Mouse (Mus musculus) erythroid progenitor cell, adult 5-6 weeks (primary cell): Measurements from ENCODE around the gene Brpf3. TPM values are rescaled to one million over a fixed set of nuclear protein-coding genes. Genes with fewer than 3 reads are reported as not detected.
"Not testable (repeated sequence)": the region's sequence is repeated elsewhere in the genome, so short reads cannot be mapped to it uniquely, and the experiment has no call there.

ENCODE experiments used
- ATAC-seq: replicated peaks from 2 replicates; pipeline ENCODE4 v1.8.0; 2016; ENCODE audit warnings: moderate number of reproducible peaks, mild to moderate bottlenecking, moderate TSS enrichment, inconsistent platforms; ENCODE audit not compliant: poor library complexity, low FRiP score, severe bottlenecking
- total RNA-seq, 2 experiments: library from RNA; stranded (forward) in 1 of 2; stranded (reverse) in 1 of 2; fragments of 150-400 nt in 1 of 2; fragments of 186-747, 209-891 nt in 1 of 2; gene quantifications; 2 replicates each; pipeline versions ENCODE4 v1.2.3 to v1.2.4; 2015 to 2017; ENCODE audit warnings: low replicate concordance in 2 of 2

Gene Brpf3
- total RNA-seq (2015; ENCODE audit: low replicate concordance) (497 and 560 TPM in 2 replicates), total RNA-seq (2017; ENCODE audit: low replicate concordance) (243 and 286 TPM in 2 replicates)

DNA sequence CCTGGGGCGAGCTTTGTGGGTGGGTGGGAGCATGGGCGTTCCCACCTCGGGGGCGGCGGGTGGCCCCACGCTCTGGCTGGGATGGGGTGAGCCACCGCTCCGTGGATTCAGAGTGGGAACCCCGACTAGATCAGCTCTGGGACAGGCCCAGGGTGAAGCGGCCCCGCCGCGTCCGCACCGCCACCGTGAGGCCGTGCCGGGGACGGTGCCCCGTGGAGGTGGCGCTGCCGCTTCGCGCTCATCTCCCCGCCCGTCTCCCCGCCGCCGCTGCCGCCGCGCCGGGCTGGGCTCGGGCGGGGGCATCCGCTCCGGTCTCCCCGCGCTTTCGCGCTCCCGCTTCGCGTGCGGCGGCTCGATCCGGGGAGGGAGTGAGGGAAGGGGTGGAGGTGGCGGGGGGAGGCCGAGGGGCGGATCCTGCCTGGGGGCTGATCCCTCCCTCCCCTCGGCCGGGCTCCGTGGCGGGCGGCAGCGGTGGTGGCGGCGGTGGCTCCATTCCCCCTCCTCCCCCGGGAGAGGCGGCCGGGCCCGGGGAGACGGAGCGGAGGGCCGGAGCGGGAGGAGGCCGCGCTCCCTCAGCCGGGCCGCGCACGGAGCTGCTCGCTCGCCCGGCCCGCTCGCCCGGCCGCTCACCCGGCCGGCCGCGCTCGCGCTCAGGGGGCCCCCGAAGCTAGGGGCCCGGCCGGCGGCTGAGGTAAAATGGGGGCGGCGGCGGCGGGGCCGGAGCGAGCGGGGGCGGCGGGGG is at the start of gene Brpf3:
Gene Brpf3 (plus strand): TSS at position 420 of the 742 bp plus-strand sequence.
- ATAC-seq = peak; percentile 55

GRCm38 (mm10) chr17:28756447-28756846 is 44.4 kb upstream of the Brpf3 start:
- ATAC-seq = no peak

- no peak for ATAC-seq
Observed at GRCm38 (mm10) chr17:28757470-28757869, 43.4 kb upstream of the Brpf3 start.

- ATAC-seq = no peak
Observed at GRCm38 (mm10) chr17:28760736-28761312, 40.1 kb upstream of the Brpf3 start.

DNA sequence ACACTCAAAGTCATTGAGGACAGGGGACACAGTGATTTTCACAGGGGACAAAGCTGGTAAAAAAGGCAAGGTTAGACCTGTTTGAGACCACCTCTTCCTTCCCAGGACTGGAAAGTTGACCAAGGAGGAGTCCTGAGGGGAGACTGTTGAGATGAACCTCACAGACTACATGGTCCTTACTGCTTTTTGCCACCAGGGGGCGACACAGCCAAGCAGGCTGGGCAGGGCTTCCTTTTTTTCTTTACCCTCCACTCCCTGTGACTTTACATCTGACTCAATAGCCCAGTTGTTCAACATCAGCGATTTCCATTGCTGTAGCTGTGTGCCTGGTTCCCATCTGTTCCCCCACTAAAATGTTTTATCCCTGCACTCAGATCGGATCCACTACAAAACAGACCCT is 39.0 kb upstream of the Brpf3 start:
- ATAC-seq = peak; percentile 90

DNA sequence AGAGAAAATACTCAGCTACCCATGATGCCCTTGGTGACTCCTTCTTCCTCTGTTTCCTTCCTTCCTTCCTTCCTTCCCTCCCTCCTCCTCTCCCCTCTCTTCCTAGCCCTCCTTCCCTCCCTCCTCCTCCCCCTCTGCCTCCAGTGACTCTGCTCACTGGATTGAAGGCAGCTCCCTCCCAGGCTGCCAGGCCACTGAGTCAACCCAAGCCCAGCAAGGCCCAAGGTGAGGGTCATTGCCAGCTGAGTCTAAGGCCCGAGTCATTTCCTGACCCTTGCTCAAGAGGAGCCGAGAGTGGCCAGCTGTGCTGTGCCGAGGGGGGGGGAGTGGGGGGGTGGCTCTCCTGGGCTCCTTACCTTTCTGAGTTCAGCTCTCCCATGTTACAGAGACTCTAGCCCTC is 34.7 kb upstream of the Brpf3 start:
- no peak for ATAC-seq

GRCm38 (mm10) chr17:28766781-28767515 is 33.9 kb upstream of the Brpf3 start:
- no peak for ATAC-seq

- no peak for ATAC-seq
Observed at GRCm38 (mm10) chr17:28769121-28769874, 31.6 kb upstream of the Brpf3 start, which contains the start of gene Mapk13. Gene Mapk13, plus strand, starts transcription at chr17:28769297.

DNA sequence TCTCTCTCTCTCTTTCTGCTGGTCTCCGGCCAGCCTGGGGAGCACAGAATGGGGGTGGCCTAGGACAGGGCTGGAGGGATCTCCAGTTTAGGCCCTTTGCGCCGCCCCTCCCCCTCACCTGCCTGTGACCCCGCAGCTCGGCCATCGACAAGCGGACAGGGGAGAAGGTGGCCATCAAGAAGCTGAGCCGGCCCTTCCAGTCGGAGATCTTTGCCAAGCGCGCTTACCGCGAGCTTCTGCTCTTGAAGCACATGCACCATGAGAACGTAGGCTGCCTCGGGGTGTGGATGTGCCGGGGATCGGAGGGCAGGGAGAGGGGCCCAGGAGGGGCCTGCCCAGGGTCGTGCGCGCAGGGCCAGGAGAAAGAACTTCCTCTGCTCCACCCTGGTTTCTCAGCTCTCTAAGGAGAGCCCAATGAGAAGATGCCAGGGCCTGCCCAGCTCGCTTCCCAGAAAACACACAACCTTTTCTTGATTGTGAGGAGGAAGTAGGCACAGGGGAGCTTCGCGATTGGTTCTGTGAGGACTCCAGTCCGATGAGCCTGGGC is 30.9 kb upstream of the Brpf3 start:
- ATAC-seq = no peak

DNA sequence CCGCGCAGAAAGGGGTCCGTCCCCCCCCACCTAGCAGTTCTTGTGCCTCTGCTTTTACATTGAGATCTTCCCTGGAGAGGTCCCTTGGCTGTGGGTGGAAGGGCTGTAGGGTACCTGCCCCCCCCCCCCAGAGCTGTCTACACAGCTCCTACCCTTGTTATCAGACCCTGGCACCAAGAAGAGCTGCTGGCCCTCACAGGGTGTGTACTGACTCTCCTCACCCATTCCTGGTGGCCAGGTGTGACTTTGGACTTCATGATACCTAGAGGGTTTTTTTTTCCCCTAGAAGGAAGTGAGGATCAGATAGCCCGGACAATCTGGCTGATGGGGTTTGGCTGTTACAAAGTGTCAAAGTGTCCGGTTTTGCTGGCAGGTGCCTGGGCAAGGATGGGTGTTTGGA is 29.6 kb upstream of the Brpf3 start:
- ATAC-seq = no peak

GRCm38 (mm10) chr17:28774303-28774702 is 26.6 kb upstream of the Brpf3 start:
- not testable (repeated sequence) for ATAC-seq

- no peak for ATAC-seq
Observed at GRCm38 (mm10) chr17:28775161-28775560, 25.7 kb upstream of the Brpf3 start.

- ATAC-seq = no peak
Observed at GRCm38 (mm10) chr17:28776817-28777216, 24.1 kb upstream of the Brpf3 start.

DNA sequence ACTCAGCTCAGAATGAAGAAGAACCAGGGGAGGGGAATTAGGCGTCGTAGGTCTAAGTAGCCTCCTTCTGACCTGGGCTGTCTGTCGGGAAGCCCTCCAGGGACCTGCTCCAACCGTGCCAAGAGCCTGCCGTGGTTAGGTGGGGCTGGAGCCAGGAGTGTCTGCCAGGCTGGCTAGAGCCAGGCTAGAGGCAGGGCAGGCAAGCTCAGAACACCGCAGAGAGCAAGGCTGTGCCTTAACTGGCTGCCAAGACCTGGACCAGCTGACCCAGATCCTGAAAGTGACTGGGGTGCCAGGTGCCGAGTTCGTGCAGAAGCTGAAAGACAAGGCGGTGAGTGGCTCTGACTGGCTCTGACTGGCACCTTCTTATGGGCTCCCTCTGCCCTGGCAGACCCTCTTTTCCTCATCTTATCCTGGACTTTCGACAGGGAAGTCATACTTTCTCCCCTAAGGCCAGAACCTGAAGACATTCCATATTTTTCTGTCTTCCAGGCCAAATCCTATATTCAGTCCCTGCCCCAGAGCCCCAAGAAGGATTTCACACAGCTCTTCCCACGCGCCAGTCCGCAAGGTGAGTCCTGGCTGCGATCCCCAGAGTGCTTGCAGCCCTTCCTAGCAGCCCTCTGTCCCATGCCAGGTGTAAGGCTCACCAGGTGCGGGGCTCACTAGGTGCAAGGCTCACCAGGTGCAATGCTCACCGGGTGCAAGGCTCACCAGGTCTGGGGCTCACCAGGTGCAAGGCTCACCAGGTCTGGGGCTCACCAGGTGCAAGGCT is 23.5 kb upstream of the Brpf3 start:
- ATAC-seq = 0 out of 2 replicates have a peak, but pooled peaks have one; percentile 33

DNA sequence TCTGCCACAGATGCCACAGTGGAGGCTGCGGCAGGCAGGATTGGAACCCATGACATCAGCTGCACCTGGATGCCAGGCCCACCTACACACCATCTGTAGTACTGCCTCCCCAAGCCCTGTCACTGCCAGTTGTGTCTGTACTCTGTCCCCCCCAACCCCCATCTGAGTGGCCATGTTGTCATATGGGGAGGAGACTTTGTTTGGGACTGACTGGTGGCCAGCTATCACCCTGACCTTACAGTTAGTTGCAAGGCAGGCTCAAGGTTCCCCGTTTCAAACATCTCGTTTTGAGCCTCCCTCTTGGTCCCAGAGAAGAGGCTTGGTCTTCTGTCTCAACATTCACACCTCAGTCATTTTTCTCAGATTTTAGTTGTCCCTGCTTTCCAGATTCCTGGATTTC is 21.2 kb upstream of the Brpf3 start:
- ATAC-seq = no peak

- no peak for ATAC-seq
Observed at GRCm38 (mm10) chr17:28780836-28781235, 20.1 kb upstream of the Brpf3 start.

GRCm38 (mm10) chr17:28781290-28782045 is 19.4 kb upstream of the Brpf3 start:
- ATAC-seq = no peak

GRCm38 (mm10) chr17:28785036-28785435 is 15.9 kb upstream of the Brpf3 start:
- ATAC-seq = no peak
